Mouse (Mus musculus) ES-Bruce4 (cell line): ENCODE measurements around the gene Clk3.

Experiments used
- CTCF ChIP-seq: IDR thresholded peaks from one replicate; pipeline ENCODE4 v1.8.1; 2011; ENCODE audit warnings: low read depth, low read length
- EP300 ChIP-seq: IDR thresholded peaks from 2 replicates; pipeline ENCODE4 v1.6.1; 2011; ENCODE audit warnings: low read depth, low read length; ENCODE audit not compliant: insufficient read depth
- POLR2A ChIP-seq: IDR thresholded peaks from one replicate; pipeline ENCODE4 v1.8.1; 2011; ENCODE audit warnings: low read length; ENCODE audit not compliant: insufficient read depth

GRCm38 (mm10) chr9:57764147-57764973 is 1.3 kb downstream of the Clk3 start:
- TF ChIP-seq CTCF, result no peak
- no peak for TF ChIP-seq EP300
- no peak for TF ChIP-seq POLR2A
